Mouse (Mus musculus): ENCODE data around the gene Zfp526. TPM values are rescaled to one million over a fixed set of nuclear protein-coding genes. Genes with fewer than 3 reads are reported as not detected.

The Zfp526 gene
- 1.5 TPM for polyA plus RNA-seq (2014; fragmentation: Illumina TruSeq; extraction: RNeasy Lipid Tissue Mini Kit (QIAGEN cat#74804); ENCODE audit: low read depth, low replicate concordance)

DNA sequence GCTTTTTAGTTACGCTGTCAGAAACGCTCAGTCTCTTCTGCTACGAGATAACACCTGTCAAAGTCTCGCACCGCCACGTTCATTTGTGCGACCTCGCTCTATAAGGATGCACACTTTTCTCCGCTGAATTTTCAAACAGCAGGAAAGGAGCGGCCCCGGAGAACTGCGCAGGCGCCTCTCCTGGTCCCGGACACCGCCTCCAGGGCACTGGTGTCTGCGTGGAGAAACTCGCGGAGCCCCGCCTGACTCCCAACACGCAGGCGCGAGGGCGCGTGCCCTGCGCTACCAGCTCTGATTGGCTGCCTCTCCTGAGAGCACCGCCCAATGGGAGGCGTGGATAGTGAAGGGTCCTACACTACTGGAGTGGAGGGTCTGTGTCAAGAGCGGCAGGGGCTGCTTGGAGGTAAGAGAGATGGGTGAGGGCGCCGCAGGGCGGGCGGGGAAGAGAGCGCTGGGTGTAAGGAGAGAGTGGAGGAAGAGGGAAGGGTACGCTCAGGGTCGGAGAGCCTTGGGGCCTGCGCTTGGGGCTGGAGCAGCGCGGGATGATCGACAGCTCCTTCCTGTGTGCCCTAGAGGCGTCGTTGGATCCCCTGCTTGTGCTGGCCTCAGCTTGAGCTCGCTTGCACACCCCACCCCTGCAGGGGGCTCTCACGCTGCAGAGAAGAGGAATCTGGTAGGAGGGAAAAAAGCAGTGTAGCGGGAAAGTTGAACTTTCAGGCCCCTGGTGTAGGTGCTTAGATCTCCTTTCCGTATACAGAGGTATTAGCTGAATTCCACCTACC, at the start of gene Zfp526:
Gene Zfp526 (plus strand): TSS at position 324 of the 782 bp plus-strand sequence.

GRCm38 (mm10) chr7:25179606-25180161, 41.5 kb upstream of the Zfp526 start, which contains the start of gene Pou2f2:
Gene Pou2f2, minus strand, starts transcription at chr7:25179726.

GRCm38 (mm10) chr7:25220457-25221101, 646 bp upstream of the Zfp526 start, which contains the start of gene Dedd2:
Gene Dedd2, minus strand, starts transcription at chr7:25220615.

GRCm38 (mm10) chr7:25237249-25238014, 16.2 kb downstream of the Zfp526 start, which contains the start of gene Gsk3a:
Gene Gsk3a, minus strand, starts transcription at chr7:25237851.

GRCm38 (mm10) chr7:25250141-25250972, 29.1 kb downstream of the Zfp526 start, which contains the start of gene Erf:
Gene Erf, minus strand, starts transcription at chr7:25250761.

GRCm38 (mm10) chr7:25267301-25267750, 46.1 kb downstream of the Zfp526 start, which contains the start of gene Cic:
Gene Cic, plus strand, starts transcription at chr7:25267704.

Other genes with a start within 250 kb of the Zfp526 start
- not detected for gene Rabac1, start 248.7 kb upstream of the Zfp526 start, polyA plus RNA-seq (2014; fragmentation: Illumina TruSeq; extraction: RNeasy Lipid Tissue Mini Kit (QIAGEN cat#74804); ENCODE audit: low read depth, low replicate concordance)
- gene Atp1a3, start 215.5 kb upstream of the Zfp526 start, polyA plus RNA-seq (2014; fragmentation: Illumina TruSeq; extraction: RNeasy Lipid Tissue Mini Kit (QIAGEN cat#74804); ENCODE audit: low read depth, low replicate concordance): not detected
- 0.63 TPM for gene Grik5, start 149.1 kb upstream of the Zfp526 start, polyA plus RNA-seq (2014; fragmentation: Illumina TruSeq; extraction: RNeasy Lipid Tissue Mini Kit (QIAGEN cat#74804); ENCODE audit: low read depth, low replicate concordance)
- gene Zfp574, start 148.9 kb upstream of the Zfp526 start, polyA plus RNA-seq (2014; fragmentation: Illumina TruSeq; extraction: RNeasy Lipid Tissue Mini Kit (QIAGEN cat#74804); ENCODE audit: low read depth, low replicate concordance): 0.95 TPM
- gene Pou2f2, start 41.7 kb upstream of the Zfp526 start, polyA plus RNA-seq (2014; fragmentation: Illumina TruSeq; extraction: RNeasy Lipid Tissue Mini Kit (QIAGEN cat#74804); ENCODE audit: low read depth, low replicate concordance): 1.7 TPM
- 1.9 TPM for gene Dedd2, start 810 bp upstream of the Zfp526 start, polyA plus RNA-seq (2014; fragmentation: Illumina TruSeq; extraction: RNeasy Lipid Tissue Mini Kit (QIAGEN cat#74804); ENCODE audit: low read depth, low replicate concordance)
- gene Gsk3a, start 16.4 kb downstream of the Zfp526 start, polyA plus RNA-seq (2014; fragmentation: Illumina TruSeq; extraction: RNeasy Lipid Tissue Mini Kit (QIAGEN cat#74804); ENCODE audit: low read depth, low replicate concordance): 7.9 TPM
- 1.6 TPM for gene Erf, start 29.3 kb downstream of the Zfp526 start, polyA plus RNA-seq (2014; fragmentation: Illumina TruSeq; extraction: RNeasy Lipid Tissue Mini Kit (QIAGEN cat#74804); ENCODE audit: low read depth, low replicate concordance)
- gene Cic, start 46.3 kb downstream of the Zfp526 start, polyA plus RNA-seq (2014; fragmentation: Illumina TruSeq; extraction: RNeasy Lipid Tissue Mini Kit (QIAGEN cat#74804); ENCODE audit: low read depth, low replicate concordance): 20.7 TPM
- gene Pafah1b3, start 76.6 kb downstream of the Zfp526 start, polyA plus RNA-seq (2014; fragmentation: Illumina TruSeq; extraction: RNeasy Lipid Tissue Mini Kit (QIAGEN cat#74804); ENCODE audit: low read depth, low replicate concordance): 9.2 TPM
- not detected for gene Prr19, start 80.0 kb downstream of the Zfp526 start, polyA plus RNA-seq (2014; fragmentation: Illumina TruSeq; extraction: RNeasy Lipid Tissue Mini Kit (QIAGEN cat#74804); ENCODE audit: low read depth, low replicate concordance)
- gene Tmem145, start 84.7 kb downstream of the Zfp526 start, polyA plus RNA-seq (2014; fragmentation: Illumina TruSeq; extraction: RNeasy Lipid Tissue Mini Kit (QIAGEN cat#74804); ENCODE audit: low read depth, low replicate concordance): not detected
- gene Megf8, start 95.7 kb downstream of the Zfp526 start, polyA plus RNA-seq (2014; fragmentation: Illumina TruSeq; extraction: RNeasy Lipid Tissue Mini Kit (QIAGEN cat#74804); ENCODE audit: low read depth, low replicate concordance): 1.2 TPM
- gene Cnfn, start 148.3 kb downstream of the Zfp526 start, polyA plus RNA-seq (2014; fragmentation: Illumina TruSeq; extraction: RNeasy Lipid Tissue Mini Kit (QIAGEN cat#74804); ENCODE audit: low read depth, low replicate concordance): not detected
- gene Lipe, start 177.3 kb downstream of the Zfp526 start, polyA plus RNA-seq (2014; fragmentation: Illumina TruSeq; extraction: RNeasy Lipid Tissue Mini Kit (QIAGEN cat#74804); ENCODE audit: low read depth, low replicate concordance): not detected
- not detected for gene Cxcl17, start 191.5 kb downstream of the Zfp526 start, polyA plus RNA-seq (2014; fragmentation: Illumina TruSeq; extraction: RNeasy Lipid Tissue Mini Kit (QIAGEN cat#74804); ENCODE audit: low read depth, low replicate concordance)